Mouse (Mus musculus) hindlimb bud, embryonic 11.5 days (tissue): ENCODE data around the gene Ppp3ca.
"Not testable (repeated sequence)": the region's sequence is repeated elsewhere in the genome, so short reads cannot be mapped to it uniquely, and the experiment has no call there.

Experiments
- DNase-seq: peaks from one replicate; pipeline ENCODE4 v3.0.0-alpha.2; 2012; ENCODE audit warnings: low read depth, low spot score; ENCODE audit errors: extremely low spot score

Gene Ppp3ca

DNA sequence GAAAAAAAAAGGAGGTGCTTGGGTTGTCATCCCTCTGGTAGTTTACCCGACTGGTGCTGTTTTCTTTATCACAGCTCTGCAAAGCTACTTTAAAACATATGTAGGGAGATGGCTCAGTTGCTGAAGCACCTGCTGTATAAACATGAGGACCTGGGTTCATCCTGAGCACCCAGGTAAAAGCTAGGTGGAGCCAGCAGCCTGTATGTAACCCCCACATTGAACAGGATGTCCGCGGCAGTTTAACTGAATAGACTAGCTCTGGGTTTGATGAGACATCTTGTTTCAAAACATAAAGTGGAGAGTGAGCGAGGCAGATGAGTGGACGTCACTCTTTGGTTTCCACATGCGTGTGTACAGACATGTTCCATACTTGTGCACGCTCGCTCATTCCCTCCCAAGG lies 16.5 kb downstream of the Ppp3ca start:
- DNase-seq = no peak

GRCm38 (mm10) chr3:136688101-136688586 lies 18.2 kb downstream of the Ppp3ca start:
- DNase-seq = no peak

- no peak for DNase-seq
Measured at GRCm38 (mm10) chr3:136689793-136690543, 20.0 kb downstream of the Ppp3ca start.

- no peak for DNase-seq
Measured at GRCm38 (mm10) chr3:136691984-136692383, 22.1 kb downstream of the Ppp3ca start.

GRCm38 (mm10) chr3:136693547-136693946 lies 23.6 kb downstream of the Ppp3ca start:
- DNase-seq = no peak

GRCm38 (mm10) chr3:136697626-136698191 lies 27.8 kb downstream of the Ppp3ca start:
- DNase-seq = no peak

GRCm38 (mm10) chr3:136699711-136700110 lies 29.8 kb downstream of the Ppp3ca start:
- DNase-seq = not testable (repeated sequence)

DNA sequence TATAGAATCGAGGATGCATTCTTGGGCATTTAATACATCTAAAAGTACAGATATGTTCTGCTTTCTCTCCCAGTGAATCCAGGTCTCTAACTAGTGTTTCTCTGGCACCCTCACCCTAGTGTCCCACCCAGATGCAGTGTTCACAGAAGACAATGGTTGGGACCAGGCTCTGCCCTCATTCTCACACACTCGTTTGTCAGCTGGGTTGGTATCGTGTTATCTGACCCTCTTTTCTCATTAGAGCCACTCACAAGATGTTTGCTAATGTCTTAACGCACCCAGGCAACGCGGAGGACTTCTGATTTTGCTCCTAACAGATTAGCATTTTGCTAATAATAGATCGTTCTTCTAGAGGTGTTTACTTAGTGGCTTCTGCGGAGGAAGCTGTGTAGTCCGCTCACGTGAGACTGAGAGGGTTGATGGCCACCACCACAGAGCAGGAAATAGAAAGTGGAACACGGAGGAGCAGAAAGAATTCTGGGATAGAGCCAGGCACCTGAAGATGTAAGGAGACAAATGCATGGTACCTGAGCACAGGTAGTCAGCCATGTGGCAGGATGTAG lies 30.6 kb downstream of the Ppp3ca start:
- DNase-seq = no peak

DNA sequence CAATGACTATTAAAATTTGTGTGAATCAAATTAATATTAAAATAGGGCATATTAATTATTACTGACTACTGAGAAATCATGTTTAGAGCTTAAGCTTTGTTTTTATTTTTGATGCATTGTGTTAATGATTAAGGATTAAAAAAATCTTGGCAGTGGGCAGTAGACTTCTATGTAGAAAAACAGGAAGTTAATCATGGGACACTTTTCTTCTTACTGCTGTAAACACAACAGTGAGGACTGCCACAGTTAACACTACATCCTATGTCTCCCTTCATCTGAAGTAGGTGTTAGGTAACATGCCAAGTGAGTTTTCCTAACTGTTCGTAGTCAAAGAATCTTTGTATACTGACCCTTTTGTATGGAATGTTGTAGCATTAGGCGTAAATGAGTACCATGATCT lies 32.9 kb downstream of the Ppp3ca start:
- no peak for DNase-seq

- no peak for DNase-seq
Measured at GRCm38 (mm10) chr3:136704515-136705247, 34.8 kb downstream of the Ppp3ca start.

GRCm38 (mm10) chr3:136706048-136706447 lies 36.1 kb downstream of the Ppp3ca start:
- no peak for DNase-seq

DNA sequence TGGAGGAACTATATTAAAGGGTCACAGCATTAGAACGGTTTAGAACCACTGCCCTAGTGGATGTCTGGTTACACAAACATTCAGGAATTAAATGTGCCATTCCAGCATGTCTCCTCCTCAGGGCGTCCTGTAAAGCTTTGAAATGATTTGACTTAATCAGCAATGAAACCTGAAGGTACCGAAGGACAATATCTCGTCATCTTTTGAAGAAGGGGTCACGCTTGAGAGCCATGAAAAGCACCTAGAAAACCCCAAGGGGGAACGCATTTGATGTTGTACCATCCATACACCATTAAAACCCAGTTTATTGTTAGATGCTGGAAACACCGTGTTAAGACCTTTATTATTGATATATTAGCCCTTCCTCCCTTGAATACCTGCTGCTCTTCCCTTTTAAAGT lies 36.8 kb downstream of the Ppp3ca start:
- DNase-seq = no peak

DNA sequence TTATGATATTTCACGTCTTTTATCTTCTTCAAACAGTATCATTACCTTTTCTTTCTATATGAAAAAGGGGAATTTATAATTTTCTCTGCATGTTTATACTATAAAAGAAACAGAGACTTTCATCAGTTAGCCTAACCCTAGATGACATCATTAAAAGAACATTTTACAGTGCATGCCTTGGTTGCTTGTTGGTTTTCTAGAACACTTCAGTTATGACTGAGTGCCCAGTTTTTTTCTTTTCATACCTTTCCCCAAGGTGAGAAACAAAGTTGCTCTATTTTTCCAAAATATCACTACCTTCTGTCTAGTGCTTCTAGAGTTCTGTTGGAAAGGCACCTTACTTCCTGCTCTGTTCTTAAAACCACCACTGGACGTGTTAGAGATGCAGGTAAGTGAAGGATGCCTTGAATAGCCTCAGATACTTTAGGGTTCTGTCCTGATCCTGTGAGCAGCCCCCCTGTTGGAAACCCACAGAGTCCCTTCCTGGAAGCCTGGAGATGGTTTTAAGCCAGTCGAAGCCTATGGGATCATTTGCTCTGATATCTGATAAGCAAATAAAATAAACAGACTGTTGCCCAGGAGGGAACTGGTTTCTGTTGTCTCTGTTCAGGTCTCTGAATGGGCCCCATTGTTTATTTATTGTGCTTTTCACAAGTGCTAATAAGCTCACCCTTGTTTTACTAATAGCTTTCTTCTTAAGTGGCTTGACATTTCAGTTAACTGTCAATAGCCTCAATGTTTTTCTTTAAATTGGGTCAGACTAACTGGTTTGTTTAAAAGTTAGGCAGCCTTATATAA lies 37.5 kb downstream of the Ppp3ca start:
- no peak for DNase-seq

DNA sequence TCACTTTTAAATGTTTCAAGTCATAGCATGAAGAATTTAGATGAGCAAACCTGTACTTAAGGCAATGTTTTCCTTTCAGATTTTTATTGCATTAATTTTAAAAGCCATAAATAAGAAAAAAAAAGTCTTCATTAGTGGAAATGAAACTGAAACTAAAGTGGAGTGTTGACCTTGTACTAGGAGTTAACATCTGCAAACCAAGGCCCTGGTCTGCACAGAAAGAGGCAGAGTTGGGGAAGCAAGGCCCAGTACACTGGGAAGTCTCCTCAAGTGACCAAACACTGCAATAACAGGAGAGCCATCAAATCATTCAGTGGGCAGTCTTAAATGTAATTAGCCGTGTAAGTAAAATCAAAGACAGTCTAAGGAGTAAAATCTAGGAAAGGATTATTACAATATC lies 38.3 kb downstream of the Ppp3ca start:
- no peak for DNase-seq

- DNase-seq = no peak
Measured at GRCm38 (mm10) chr3:136710310-136710906, 40.5 kb downstream of the Ppp3ca start.

- DNase-seq = no peak
Measured at GRCm38 (mm10) chr3:136714307-136715039, 44.5 kb downstream of the Ppp3ca start.

GRCm38 (mm10) chr3:136716247-136716646 lies 46.3 kb downstream of the Ppp3ca start:
- no peak for DNase-seq

DNA sequence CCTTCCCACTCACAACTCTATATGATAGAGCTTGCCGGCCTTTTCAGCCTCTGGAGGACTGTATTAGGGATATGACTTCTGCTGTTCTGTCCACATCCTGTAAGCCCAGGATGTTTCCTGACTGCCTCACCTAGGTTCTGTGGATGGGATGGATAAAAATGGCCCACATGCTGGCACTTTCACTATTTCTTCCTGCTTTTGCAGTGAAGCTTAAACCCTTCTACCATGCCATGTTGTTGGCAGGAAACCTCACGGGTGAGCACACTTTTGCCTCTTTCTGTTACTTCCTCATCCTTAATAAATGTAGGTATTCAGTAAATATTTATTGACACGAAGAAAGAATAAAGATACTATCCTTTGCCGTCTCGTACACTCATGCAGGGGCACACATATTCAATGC lies 48.5 kb downstream of the Ppp3ca start:
- DNase-seq = no peak

DNA sequence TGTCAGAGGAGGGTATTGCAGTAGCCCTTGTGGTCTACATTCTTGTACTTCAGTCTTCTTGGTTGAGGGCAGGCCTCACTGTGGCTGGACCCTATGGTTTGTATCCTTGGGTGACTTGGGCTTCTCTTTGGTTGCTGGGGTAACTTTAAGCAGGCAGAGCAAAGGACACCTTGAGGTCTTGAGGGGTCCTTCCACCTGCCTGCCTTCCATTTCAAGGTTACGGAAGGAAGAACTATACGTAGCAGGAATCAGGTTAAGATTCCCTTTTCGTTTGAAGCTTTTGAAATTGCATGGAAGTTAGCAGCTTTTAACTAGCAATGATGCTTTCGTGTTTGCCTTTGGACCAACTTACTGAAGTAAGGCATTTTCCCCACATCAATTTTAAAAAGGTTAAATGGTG lies 51.3 kb downstream of the Ppp3ca start:
- no peak for DNase-seq
